Mouse (Mus musculus): ENCODE results near the gene Sf3a2.
A peak's percentile ranks its signal among the peaks of the same experiment; 100 is the strongest.
"Not testable (repeated sequence)": the region's sequence is repeated elsewhere in the genome, so short reads cannot be mapped to it uniquely, and the experiment has no call there.

Sf3a2 gene

DNA sequence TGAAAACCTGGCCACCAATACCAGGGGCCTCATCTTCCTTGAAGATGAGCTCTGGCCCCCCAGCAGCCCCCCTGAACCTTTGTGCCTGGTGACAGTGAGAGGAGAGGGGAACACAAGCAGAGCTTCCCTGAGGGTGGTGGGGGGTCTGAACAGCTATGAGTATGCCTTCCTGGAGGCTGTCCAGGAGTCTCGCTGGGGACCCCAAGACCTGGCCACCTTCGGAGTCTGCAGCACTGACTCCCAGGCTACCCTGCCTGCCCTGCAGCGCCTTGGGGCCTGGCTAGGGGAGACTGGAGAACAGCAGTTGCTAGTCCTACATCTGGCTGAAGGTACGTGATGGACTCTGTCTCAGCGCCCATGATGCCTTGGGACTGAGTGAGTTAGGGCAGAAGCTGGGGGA is 7.3 kb downstream of the Sf3a2 start:
- DNase-seq, result no peak

DNA sequence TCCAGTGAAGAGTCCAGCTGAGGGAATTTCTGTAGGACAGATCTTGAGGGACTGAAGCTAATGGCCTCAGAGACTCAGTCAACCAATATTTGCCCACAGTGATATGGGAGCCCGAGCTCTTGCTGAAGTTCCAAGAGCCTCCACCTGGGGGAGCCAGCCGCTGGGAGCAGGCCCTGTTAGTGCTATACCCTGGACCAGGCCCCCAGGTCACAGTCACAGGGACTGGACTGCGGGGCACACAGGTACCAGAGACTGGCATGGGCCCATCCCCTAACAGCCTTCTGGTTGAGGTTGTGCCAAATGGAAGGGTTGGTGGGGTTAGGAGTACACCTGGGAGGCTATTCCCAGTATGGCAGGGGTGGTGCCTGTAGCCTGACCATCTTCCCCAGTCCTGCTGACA is 7.9 kb downstream of the Sf3a2 start:
- DNase-seq, result peak; percentile 92

DNA sequence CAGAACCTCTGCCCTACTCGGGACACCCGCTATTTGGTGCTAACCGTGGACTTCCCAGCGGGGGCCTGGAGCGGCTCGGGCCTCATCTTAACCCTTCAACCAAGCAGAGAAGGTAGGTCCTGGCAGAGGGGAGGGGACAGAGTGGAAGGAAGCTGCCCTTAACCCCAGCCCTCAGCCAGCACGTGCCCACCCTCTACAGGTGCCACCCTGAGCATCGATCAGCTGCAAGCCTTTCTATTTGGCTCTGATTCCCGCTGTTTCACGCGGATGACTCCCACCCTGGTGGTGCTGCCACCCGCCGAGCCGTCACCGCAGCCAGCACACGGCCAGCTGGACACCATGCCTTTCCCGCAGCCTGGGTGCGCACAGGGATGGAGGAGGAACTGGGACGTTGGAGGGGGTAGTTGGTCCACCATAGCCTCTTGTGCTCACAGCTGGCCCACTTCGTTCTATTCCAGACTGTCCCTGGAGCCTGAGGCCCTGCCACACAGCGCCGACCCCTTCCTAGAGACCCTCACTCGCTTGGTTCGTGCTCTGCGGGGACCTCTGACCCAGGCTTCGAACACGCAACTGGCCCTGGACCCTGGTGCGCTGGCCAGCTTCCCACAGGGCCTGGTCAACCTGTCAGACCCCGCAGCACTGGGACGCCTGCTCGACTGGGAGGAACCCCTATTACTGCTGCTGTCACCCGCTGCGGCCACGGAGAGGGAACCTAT is 8.5 kb downstream of the Sf3a2 start:
- no peak for DNase-seq

DNA sequence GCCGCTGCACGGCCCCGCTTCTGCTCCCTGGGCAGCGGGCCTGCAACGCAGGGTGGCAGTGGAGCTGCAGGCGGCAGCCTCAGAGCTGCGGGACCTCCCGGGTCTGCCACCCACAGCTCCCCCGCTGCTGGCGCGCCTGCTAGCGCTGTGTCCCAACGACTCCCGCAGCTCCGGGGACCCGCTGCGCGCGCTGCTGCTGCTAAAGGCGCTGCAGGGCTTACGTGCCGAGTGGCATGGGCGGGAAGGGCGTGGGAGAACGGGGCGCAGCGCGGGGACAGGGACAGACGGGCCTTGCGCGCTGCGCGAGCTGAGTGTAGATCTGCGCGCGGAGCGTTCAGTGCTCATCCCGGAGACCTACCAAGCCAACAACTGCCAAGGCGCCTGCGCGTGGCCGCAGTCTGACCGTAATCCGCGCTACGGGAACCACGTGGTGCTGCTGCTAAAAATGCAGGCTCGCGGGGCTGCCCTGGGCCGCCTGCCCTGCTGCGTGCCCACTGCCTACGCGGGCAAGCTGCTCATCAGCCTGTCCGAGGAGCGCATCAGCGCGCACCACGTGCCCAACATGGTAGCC is 9.1 kb downstream of the Sf3a2 start:
- peak; percentile 79 to 86 for DNase-seq

DNA sequence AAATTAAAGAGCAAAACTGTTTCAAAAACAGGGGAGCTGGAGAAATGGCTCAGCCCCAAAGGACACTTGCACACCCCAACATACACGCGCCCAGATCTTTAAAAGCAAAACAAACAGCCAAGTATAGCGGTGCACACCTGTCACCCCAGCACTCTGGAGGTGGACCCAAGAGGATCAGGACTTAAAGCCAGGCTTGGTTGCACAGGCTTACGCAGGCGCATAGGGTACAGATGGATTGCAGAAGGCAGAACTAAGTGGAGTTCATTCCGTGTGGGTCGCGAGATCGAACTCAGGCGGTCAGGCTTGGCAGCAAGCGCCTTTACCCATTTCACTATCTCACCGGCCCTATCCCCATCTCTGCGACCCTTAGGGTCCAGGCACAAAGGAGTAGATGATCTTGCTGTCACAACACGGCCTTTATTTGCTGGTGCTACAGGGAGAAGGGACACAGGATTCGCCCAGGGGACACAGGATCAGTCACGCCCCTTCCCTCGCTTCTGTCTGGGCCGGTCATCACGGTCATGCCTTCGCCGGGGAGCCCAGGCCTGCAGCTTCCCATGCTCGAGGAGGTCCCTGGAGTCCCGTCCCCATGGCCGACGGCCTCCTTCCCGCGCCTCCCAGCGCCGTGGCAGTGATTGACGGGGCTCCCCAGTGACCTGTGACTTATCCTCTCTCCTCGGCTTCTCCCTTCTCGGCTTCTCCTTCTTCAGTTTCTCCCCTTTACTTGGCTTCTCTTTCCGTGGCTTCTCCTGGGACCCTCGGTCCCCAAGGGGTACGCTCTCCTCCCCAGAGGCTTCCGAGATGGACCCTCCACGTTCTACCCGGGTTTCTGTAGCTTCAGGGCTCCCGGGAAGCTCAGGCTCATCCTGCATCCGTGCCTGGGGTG is 10.3 kb downstream of the Sf3a2 start:
- peak; percentile 49 to 59 for DNase-seq

DNA sequence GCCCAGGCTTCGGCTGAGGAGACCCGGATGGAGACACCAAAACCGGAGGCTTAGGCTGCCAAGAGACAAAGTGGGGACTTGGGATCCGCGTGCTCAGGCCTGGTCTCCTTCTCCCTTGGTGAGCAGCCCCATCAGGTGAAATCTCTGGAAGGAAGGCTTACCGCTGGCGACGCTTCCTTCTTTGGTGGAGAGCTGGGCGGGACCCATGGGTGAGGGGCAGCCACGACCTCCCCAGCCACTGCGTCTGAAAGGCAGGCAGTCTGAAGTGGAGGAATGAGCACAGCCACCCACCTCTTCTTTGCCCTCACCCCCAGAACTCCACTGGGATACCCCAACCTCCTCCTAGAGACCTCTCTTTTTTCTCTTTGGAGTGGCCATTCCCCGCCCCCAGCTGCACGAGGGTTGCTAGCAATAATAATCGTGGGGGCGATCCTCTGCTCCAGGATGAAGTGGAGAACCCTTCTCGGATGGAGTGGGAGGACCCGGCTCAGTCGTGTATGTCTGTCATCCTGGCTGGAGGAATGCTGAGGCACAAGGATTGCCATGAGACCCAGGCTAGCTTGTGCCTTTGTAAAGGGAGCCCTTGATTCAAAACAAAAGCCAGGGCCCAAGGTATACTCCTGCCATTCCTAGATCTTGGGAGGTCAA is 11.1 kb downstream of the Sf3a2 start:
- DNase-seq, result peak; percentile 43 to 62

DNA sequence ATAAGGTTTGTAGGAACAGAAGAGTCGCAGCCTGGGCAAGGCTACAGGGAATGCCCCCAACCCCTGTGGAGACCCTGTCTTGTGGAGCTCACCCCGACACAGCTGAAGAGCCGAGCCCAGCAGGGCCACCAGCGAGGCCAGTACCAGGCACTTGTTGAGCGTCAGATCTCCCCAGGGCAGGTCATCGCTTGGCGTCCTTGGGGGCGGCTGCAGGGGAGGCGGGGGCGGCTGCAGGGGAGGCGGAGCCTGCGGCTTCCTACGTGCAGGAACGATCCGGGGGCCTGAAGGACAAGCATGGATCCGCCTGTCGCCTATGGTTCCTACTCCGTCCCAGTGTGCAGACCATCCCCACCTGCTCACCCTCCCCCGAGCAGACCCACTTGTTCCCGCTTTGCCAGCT is 12.1 kb downstream of the Sf3a2 start:
- DNase-seq, result peak; percentile 40 to 45

DNA sequence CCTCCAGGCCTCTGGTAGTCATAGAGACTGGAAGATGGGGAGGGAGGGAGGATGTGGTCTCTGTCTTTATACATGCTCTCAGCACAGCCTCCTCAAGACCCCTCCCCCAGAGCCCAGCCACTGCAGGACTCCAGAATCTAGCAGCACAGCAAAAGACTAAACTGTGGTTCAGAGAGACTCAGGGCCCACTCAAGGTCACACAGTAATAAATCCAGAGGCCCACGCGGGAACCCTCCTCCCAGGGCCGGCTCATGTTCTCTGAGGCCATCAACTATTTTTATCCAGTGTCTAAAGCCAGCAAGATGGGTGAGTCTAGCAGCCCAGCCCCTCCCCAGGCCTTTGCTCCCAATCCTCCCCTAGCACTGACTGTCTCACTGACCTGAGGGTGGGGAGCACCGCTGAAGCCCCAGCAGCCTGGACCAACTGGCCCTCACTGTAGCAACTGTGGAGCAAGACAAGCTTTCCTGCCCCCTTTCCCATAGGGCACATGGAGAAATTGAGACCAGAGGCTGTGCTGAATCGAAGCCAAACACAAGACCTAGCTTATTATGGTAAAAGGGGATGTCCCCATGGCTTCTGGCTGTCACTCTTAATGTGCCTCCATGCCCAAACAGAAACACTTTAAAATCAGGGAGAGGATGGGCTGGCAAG is 14.5 kb downstream of the Sf3a2 start:
- DNase-seq, result no peak

DNA sequence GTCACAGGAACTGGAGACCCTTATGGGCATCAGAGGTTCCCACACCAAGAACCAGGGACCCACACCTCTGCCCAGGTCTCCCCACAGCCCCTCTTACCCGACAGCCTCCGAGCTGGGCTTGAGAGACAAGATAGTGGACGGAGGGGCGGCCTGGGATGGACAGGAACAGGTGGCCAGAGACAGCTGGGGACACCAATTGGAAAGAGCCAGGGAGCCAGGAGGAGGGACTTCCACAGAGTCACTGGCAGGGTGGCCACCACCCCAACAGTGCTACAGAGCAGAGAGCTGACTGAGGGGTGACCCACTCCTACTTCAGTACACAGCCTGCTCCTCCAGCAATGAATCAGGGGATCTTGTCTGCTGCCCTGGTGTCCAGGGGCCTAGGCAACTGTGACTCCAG is 15.4 kb downstream of the Sf3a2 start, which contains the start of gene Jsrp1:
Jsrp1 (minus strand) TSS at position 133 of the 400 bp plus-strand sequence.
- no peak for DNase-seq

DNA sequence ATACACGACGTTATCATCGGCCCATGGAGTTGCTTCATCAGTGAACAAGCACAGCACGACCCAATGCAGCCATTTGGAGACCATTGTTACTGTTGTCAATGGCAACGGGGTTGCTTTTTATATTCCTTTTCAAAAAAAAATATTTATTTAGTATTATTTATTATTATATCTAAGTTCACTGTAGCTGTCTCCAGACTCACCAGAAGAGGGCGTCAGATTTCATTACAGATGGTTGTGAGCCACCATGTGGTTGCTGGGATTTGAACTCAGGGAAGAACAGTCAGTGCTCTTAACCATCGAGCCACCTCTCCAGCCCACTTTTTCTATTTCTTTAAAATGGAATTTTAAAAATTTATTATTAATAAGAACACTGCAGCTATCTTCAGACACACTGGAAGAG is 16.8 kb downstream of the Sf3a2 start:
- DNase-seq, result no peak

DNA sequence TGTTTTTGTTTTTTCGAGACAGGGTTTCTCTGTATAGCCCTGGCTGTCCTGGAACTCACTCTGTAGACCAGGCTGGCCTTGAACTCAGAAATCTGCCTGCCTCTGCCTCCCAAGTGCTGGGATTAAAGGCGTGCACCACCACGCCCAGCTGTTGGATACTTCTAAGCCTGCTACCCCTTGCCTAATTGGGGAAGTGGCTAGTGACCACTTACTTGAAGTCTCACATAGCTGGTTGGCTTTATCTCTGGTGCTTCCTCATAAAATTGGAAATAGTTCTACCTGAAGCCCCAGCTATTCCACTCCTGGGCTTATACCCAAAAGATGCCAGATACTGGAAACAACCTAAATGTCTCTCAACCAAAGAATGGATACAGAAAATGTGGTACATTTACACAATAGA is 18.3 kb downstream of the Sf3a2 start:
- DNase-seq, result not testable (repeated sequence)

DNA sequence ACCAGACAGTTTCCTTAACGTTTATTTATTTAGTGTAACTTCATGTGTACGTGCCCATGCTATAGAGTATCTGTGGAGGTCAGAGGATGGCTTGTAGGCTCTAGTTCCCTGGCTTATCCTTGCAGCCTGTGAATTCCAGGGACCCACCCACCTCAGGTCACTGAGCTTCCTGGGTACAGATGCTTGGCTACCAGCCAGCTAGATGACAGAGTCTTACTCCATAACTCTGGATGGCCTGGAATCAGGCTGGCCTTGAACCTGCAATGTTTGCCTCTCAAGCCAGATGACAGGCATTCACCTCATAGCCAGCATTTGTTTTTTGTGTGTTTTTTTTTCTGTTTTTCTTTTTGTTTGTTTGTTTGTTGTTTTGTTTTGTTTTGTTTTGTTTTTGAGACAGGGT is 19.2 kb downstream of the Sf3a2 start:
- DNase-seq, result no peak

DNA sequence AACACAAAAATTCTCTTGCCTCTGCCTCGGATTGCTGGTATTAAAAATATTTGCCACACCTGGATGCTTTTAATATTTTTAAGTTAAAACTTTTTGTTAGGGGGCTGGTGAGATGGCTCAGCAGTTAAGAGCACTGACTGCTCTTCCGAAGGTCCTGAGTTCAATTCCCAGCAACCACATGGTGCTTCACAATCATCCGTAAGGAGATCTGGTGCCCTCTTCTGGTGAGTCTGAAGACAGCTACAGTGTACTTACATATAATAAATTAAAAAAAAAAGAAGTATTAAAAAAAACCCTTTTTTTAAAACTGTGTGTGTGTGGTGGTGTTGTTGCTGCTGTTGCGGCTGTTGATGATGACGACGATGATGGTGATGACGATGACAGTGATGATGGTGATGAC is 20.0 kb downstream of the Sf3a2 start:
- DNase-seq, result not testable (repeated sequence)

DNA sequence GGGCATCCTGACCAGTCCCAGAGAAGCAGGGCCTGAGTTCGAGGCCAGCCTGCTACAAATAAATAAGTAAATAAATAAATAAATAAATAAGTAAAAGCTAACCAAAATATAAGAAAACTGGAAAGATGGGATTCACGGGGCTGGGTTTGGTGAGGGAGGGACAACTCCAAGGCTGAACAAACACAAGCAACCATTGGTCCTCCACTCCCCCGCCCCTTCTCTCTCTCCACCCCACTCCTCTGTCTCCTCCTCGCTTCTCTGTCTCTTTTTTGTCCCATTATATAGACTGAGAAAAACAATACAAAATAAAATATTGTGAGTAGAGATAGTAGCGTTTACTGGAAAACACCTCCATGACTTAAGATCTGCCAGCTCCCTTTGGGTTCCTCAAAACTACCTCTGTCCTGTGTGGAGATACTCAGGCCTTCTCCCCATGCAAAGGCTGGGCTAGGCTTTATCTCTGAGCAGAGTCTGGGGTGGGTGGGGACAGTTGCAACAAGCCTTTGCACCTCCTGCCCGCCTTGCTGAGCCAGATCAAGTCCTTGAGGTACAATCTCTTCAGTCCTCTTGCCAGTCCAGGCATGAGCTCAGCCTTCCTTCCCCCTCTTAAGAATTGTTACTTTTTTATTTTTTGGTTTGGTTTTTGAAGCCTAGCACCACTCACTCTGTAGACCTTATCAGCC is 20.7 kb downstream of the Sf3a2 start:
- no peak for DNase-seq

DNA sequence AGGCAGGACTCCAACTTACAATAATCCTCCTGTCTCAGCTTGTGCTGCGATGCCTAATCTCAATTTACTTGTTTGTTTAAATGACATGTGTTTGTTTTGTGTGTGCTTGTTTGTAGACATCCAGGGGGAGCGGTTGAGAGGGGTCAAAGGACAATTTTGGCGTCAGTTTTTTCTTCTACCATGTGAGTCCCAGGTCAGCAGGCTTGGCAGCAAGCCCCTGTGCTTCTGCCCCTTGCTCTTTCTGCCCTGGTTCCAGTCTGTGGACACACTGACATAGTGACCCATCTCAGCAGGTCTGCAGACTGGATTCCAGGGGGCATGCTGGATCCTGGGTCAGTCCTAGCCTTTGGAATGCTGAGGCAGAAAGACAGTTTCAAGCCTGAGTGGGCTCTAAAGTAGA is 21.4 kb downstream of the Sf3a2 start:
- DNase-seq, result no peak

DNA sequence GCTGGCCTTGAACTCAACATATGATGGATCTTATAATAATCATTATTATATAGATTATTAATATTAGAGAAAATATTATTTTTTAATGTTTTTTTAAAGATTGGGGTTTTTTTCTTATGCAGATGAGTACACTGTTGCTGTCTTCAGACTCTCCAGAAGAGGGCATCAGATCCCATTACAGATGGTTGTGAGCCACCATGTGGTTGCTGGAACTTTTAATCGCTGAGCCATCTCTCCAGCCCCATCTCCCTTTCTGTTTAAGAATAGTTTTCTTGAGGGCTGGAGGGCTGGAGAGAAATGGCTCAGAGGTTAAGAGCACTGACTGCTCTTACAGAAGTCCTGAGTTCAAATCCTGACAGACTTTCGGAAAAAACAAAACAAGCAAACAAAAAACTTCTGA is 24.0 kb downstream of the Sf3a2 start:
- no peak for DNase-seq

DNA sequence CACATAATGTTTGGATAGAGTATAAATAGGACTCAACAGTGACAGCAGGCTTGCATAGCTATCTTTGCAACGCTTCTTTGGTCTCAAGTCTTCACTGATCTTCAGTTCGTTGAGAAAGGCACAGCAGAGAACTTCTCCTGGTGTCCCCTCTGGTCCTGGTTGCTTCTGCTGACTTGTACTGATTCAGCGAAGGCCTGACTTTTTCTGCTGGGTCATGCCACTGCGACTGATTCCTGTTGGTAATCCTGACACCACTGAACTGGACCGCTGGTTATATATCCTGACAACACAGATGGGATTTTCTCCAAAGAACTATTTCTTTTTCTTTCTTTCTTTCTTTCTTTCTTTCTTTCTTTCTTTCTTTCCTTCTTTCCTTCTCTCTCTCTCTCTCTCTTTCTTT is 24.5 kb downstream of the Sf3a2 start:
- DNase-seq, result no peak

DNA sequence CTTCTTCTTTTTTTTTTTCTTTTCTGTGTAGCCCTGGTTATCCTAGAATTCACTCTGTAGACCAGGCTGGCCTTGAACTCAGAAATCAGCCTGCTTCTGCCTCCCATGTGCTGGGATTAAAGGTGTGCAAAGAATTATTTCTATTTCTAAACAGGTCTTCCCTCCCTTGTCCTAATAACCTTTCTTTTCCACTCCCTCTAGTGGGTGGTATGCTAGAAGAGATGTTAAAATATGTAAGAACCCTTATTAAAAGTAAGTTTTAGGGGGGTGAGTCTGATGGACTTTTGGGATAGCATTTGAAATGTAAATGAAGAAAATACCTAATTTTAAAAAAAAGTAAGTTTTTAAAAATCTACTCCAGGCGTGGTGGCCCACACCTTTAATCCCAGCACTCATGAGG is 25.3 kb downstream of the Sf3a2 start:
- DNase-seq, result no peak

DNA sequence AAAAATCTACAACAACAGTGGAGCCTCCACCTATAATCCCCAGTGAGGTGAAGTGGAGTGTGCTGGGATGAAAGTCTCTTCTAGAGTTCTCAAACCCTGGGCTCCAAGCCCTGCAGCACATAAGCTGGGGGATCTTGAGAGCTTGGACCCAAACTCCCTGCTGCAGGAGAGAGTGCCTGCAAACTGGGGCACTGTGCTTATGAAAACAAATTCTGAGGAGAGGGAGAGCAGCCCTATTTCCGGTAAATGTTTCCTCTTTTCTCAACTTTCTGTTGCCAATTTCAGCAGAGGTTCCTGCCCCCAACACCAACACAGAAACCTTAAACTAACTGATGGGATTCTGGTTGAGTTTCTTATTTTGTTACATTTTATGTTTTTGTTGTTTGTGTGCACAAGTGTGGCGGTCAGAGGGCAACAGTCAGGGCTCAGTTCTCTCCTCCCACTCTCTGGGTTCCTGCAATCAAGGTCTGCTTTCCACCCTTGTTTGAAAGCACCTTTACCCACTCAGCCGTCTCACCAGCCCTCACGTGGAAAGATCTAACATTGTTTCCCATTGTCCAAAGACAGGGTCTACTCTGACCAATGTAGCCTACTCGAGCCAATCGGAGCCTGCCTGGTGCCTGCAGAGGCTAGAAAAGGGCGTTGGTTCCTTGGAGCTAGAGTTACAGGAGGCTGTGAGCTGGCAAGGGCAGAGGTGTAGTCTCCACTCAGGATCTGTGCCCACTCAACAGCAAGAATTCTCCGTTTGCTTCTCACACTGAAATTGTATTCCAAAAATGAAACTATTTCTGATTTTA is 26.0 kb downstream of the Sf3a2 start:
- no peak for DNase-seq

DNA sequence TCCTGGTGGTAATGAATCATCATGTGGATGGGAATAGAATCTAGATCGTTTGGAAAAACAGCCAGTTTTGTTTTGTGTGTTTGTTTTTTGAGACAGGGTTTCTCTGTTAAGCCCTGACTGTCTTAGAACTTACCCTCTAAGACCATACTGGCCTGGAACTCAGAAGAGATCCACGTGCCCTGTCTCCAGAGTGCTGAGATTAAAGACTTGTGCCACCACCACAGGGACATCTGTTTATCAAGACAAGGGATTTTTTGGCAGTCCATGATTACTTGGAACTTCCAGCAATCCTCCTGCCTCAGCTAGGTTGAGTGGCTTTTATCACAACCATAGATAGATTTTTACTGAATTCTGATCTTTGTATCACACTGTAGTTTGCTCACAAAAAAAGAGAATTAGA is 26.8 kb downstream of the Sf3a2 start:
- DNase-seq, result no peak
